Mouse (Mus musculus) 3T3-L1 (cell line): ENCODE measurements around the gene Rasal1.
A peak's percentile ranks its signal among the peaks of the same experiment; 100 is the strongest.

Experiments
- DNase-seq: peaks from one replicate; pipeline ENCODE4 v3.0.0-alpha.2; 2015; ENCODE audit warnings: low read depth, low spot score

Gene Rasal1

DNA sequence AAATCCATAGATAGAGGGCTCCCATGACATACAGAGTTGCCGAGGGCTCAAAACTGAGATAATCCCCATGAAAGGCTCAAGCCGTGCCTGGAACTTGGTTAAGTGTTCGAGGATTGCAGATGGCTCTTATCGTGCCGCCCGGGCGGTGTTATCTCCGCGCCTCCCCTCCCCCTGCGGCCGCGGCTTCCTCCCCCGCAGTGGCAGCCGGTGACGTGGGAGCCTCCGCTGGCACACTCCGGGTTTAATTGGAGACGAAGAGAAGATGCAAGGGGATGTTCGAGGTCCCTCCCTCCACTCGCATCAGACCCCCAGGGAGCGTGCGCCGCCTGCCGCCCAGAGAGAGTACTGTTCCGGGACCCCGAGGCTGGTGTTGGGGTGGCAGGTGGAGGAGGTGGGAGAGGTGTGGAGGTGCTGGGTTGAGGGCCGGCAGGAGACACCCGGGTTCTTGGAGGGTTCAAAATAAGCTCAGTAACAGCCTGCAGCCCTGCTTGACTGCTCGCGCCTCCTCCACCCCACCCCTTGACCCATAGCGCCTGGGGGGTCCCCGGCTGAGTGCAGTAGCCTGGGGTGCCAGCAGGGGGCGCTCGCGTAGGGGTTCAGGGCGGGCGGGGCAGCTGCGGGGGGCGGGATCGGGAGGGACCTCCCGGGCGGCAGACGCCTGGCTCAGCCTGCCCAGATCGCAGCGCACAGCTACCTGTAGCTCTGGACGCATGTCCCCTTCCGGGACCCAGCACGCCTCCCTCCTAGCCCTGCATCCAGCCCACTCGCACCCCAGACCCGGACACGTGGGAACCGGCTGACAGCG is at the start of gene Rasal1:
TSS of gene Rasal1 (plus strand) at position 244 of the 805 bp plus-strand sequence.
- DNase-seq: no peak

DNA sequence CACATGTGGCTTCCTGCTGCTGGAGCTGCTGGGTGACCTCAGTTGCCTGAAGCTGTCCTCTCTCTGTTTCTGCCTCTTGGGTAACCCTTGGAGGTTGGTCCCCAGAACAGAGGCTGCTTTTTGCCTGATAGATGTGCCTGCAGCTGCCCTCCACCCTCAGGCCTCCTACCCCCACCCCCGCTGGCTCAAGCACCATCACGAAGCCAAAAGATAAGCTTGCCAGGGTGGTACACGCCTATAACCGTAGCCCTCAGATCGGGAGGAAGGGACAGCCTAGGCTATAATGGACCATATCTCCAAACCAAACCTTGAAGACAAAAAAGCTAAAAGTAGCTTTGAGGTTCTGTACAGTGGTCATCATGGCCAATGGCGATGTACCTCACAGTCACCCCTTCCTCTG is 49.0 kb upstream of the Rasal1 start:
- no peak for DNase-seq

- DNase-seq: peak; percentile 30
Observed at GRCm38 (mm10) chr5:120600946-120601668, 47.5 kb upstream of the Rasal1 start.

DNA sequence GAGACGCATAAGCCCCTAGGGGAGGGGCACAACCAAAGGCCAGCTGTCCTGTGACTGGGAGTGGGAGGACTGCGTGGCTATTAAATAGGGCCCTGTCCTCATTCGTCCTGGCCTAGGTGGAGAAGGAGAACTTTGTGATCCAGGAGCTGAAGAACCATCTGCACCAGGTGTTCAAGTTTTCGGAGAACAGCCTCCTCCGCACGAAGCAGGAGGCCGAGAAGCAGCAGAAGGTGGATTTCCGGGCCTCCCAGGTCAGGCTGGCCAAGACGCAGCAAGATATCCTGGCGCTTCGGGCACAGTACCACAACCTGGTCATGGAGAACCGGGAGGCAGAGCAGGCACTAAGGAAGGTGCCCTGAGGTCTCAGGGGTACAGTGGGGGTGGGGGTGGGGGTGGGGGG is 46.4 kb upstream of the Rasal1 start:
- DNase-seq: no peak

DNA sequence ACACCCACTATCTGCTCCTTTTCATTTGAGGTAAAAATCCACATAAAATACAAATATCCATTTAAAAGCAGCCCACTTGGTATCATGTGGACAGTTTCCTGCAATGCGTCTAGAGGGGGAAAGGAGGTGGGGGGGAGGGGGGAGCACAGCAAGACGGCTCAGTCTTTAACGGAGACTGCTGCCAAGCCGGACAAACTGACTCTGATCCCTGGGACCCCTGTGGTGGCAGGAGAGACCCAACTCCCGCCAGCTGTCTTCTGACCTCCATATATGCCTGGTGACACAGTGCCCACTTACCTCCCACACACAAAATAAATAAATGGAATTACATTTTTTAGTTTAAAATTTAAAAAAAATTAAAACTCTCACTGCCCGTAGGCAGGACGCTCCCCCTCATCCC is 45.1 kb upstream of the Rasal1 start:
- no peak for DNase-seq

DNA sequence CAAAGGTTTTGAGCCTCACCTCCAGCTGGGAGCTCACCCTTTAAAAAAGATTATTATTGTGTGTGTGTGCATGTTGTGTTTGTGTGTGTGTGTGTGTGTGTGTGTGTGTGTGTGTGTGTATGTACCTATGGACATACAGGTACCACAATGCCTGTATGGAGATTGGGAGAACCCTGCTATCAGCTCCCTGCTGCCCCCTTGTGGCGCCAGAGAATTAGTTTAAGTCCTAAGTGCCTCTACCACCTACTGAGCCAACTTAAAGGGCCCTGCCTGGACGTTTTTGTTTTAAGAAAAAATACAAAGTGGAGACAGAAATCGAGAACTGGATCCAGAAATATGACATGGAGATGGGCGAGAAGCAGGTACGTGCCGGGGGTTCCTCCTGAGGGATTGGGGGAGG is 43.8 kb upstream of the Rasal1 start:
- DNase-seq: peak; percentile 96

- peak; percentile 57 for DNase-seq
Observed at GRCm38 (mm10) chr5:120605241-120605661, 43.4 kb upstream of the Rasal1 start.

- DNase-seq: peak; percentile 99
Observed at GRCm38 (mm10) chr5:120605688-120606087, 42.9 kb upstream of the Rasal1 start.

- DNase-seq: no peak
Observed at GRCm38 (mm10) chr5:120606590-120607200, 41.9 kb upstream of the Rasal1 start.

DNA sequence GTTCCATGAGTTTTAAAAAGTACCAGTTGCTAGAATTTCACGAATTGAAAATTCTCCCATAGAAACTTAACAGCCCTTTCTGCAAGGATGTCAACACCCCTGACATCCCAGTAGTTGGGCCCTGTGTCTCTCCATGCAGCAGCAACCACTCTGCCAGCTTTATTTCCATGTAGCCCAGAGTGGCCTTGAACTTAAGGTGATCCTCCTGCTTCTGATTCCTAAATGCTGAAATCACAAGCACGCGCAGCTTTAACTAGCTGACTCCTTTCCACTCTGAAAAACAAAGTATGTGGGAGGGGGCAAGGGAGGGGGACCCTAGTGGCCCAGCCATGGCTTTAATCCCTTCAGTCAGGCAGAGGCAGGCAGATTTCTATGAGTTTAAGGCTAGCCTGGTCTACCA is 41.3 kb upstream of the Rasal1 start:
- DNase-seq: no peak

DNA sequence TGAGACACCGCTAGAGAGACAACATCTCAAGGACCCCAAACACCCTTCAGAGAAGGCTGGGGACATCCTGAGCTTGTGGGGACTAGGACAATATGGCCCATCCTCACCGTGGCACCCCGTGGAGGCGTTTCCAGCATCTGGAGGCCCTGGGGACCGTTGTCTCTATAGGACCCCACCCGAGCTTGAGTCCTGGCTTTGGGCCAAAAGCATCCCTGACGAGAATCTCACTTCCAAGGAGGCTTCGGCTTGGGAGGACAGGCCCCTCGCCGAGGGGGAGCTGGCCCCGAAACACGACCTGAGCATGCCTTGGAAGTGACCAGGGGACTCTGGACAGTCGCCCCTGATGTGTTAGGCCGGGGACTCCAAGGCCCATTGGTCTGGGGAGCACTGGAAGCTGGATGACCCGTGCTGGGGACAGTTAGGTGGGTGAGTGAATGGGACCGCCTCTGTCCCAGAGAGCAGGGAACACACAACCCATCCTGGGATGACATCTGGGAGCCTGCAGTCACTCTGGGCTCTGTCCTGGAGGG is 39.3 kb upstream of the Rasal1 start:
- DNase-seq: no peak

DNA sequence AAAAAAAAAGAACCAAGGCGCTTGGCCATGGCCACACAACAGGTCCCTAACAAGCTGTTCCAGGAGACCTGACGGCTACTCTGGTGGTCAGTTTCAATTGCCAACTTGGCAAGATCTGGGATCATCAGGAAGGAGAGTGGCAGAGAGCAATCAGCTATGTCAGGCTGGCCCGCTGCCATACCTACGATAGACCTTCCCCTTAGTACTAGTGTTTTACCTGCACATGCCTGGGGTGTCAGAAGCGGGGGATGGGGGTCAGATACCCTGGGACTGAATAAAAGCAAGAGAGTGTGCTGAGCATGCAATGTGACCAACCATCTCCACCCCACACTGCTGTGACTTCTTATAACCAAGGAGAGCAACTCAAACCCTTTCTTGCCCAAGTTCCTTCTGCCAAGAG is 37.7 kb upstream of the Rasal1 start:
- no peak for DNase-seq

DNA sequence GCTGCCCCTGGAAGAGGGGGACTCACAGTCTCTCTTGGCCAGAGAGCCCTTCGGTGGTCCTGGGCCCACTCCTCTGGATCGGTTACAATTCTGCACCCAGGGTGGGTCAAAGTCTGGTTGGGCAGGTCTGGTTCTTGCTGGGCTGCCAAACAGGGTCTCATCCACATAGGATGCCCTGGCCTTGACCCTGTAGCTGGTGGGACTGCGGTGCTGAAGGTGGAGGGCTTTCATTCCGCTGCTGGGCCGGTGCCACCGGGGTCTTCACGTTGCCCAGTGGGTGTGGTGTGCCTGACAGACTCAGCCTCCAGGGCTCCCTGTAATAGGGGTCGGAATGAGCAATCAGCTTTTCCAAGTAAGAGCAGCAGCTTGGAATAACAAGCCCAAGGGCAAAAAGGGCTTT is 37.2 kb upstream of the Rasal1 start:
- peak; percentile 37 for DNase-seq

GRCm38 (mm10) chr5:120612442-120612821 is 36.2 kb upstream of the Rasal1 start, which contains the start of the genes Rita1 and Ddx54:
TSS of gene Rita1 (minus strand) at chr5:120612589.
TSS of gene Ddx54 (plus strand) at chr5:120612739.
- peak; percentile 96 for DNase-seq

GRCm38 (mm10) chr5:120612822-120613604 is 35.6 kb upstream of the Rasal1 start:
- peak; percentile 100 for DNase-seq

DNA sequence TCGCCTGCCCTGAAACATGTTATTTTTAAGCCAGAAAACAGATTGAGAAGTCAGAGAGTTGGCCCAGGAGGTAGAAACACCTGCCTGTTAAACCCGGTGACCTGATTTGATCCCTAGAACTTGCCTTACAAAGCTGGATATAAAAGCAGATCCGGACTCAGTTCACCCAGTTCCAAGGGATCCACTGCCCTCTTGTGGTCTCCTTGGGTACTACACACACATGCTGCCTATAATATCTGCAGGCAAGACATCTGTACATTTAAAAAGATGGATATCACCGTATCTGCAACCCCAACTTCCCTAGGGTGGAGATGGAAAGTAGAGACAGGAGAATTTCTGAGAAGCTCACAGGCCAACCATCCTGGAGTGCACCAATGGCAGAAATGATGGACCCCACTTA is 32.7 kb upstream of the Rasal1 start:
- peak; percentile 76 for DNase-seq

DNA sequence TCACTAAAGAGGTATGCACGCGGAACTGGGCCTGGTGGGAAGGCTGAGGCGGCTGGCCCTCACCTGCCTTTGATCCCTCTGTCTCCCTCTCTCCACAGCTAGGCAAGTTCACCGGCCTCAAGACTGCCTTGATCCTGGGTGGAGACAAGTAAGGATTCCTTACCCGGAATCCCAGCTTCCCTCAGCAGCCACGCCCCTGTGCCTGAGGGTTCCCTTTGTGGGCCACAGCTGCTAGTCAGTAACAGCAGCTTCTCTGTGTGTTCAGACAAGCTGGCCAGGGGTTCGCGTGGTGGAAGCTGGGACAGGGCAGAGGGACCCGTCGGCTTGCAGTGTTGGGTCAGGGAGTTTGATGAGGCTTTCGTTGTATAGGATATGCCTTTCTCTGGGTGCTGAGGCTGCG is 29.8 kb upstream of the Rasal1 start:
- peak; percentile 11 for DNase-seq

- peak; percentile 82 for DNase-seq
Observed at GRCm38 (mm10) chr5:120619201-120619600, 29.4 kb upstream of the Rasal1 start.

DNA sequence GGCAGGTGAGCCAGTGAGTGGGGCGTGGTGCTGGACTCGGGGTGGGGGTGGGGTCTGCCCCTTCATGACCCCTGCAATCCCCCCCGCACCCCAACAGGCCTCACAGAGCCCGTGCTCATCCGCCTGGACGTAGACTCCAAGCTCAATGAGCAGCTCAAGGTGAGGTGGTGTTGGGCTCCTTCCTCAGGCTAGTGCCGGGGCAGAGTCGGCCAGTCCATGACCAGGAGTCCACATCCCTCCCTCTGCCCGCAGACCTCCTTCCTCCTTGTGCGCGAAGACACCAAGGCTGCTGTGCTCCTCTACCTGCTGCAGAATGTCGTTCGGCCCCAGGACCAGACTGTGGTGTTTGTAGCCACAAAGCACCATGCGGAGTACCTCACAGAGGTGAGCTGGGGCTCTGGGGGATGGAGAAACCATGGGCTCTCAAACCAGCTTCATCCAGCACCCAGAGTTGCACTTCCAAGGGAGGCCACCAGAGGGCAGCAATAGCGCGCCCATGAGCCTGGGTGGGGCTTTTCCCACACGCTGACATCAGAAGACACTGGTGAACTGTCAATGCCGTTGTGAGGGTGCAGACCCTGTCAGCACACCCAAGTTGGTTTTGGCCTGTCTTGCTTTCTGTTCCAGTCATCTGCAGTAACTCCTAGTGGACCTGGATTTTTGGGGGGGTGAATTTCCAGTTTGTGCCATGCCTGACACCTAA is 28.1 kb upstream of the Rasal1 start:
- peak; percentile 91 for DNase-seq

DNA sequence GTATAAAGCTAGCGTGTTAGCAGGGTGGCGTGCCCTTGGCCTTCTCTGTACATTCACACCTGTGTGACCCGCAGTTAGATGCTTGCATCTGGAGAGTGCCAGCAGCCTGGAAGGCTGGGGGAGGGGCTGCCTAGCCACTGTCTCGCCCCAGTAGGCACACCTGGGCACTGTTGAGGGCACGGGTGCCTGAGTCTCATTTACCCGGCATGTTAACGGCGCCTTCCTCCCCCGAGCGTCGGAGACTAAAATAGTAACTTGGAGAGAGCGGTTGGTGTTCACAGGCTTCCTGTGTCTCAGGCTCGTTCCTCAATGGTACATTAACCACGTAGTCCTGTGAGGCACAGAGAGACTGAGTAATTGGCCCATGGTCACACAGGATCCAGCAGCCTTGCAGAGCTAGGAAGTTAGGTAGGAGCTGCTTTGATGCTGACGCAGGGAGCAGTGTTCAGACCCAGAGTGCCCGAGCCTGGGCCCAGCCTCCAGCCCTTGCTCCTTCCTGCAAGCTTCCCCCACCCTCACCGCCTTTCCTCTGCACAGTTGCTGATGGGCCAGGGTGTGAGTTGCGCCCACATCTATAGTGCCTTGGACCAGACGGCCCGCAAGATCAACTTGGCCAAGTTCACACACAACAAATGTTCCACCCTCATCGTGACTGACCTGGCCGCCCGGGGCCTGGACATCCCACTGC is 27.4 kb upstream of the Rasal1 start:
- DNase-seq: no peak
